Mouse (Mus musculus) MEL (cell line): ENCODE results near the gene Emc3. TPM values are rescaled to one million over a fixed set of nuclear protein-coding genes. Genes with fewer than 3 reads are reported as not detected.

Source experiments
- DNase-seq: peaks from one replicate; pipeline ENCODE4 v3.0.0; 2011; ENCODE audit warnings: low read depth, low spot score
- H3K27ac ChIP-seq: 2 replicates; pipeline ENCODE4 v1.5.1; 2012; ENCODE audit warnings: low read depth, mild to moderate bottlenecking, control low read depth, low read length, moderate library complexity; ENCODE audit not compliant: control insufficient read depth
- H3K27me3 ChIP-seq, 2 experiments: fragments of 150-350 bp in 1 of 2; sonication (generic) in 1 of 2; 2 replicates each; pipeline ENCODE4 v1.6.1; 2012; ENCODE audit warnings: low read length in 2 of 2, mild to moderate bottlenecking in 2 of 2, improper control_type of control experiment in 1 of 2, moderate library complexity in 1 of 2; ENCODE audit not compliant: insufficient read depth in 2 of 2, control insufficient read depth in 1 of 2
- H3K36me3 ChIP-seq, 2 experiments: 2 replicates each; pipeline ENCODE4 v1.6.1; 2012 to 2014; ENCODE audit warnings: low read length in 2 of 2, improper control_type of control experiment in 1 of 2, inconsistent platforms in 1 of 2, mild to moderate bottlenecking in 1 of 2; ENCODE audit not compliant: insufficient read depth in 2 of 2, control insufficient read depth in 1 of 2
- H3K4me1 ChIP-seq, 2 experiments: fragments of 150-350 bp in 1 of 2; sonication (generic) in 1 of 2; 2 replicates each; pipeline ENCODE4 v1.6.1; 2012; ENCODE audit warnings: low read length in 2 of 2, improper control_type of control experiment in 1 of 2, mild to moderate bottlenecking in 1 of 2; ENCODE audit not compliant: insufficient read depth in 2 of 2, control insufficient read depth in 1 of 2
- H3K4me3 ChIP-seq, 2 experiments: fragments of 150-350 bp in 1 of 2; sonication (generic) in 1 of 2; 2 replicates each; pipeline ENCODE4 v1.5.1; 2012; ENCODE audit warnings: low read depth in 2 of 2, low read length in 2 of 2, mild to moderate bottlenecking in 2 of 2, moderate library complexity in 2 of 2, control low read depth in 1 of 2, improper control_type of control experiment in 1 of 2; ENCODE audit not compliant: control insufficient read depth in 1 of 2, insufficient read depth in 1 of 2
- H3K79me2 ChIP-seq: 2 replicates; pipeline ENCODE4 v1.6.1; 2012; ENCODE audit warnings: mild to moderate bottlenecking, low read length, moderate library complexity; ENCODE audit not compliant: control insufficient read depth, poor library complexity, insufficient read depth
- H3K9ac ChIP-seq: 2 replicates; pipeline ENCODE4 v1.6.1; 2012; ENCODE audit warnings: low read depth, mild to moderate bottlenecking, control low read depth, low read length, moderate library complexity; ENCODE audit not compliant: control insufficient read depth, poor library complexity, severe bottlenecking
- H3K9me3 ChIP-seq: fragments of 150-350 bp; sonication (generic); replicated peaks from 2 replicates; pipeline ENCODE4 v1.6.1; 2012; ENCODE audit warnings: mild to moderate bottlenecking, low read length, improper control_type of control experiment, moderate library complexity; ENCODE audit not compliant: insufficient read depth
- CHD1 ChIP-seq: IDR thresholded peaks from 2 replicates; pipeline ENCODE4 v1.6.1; 2012; ENCODE audit warnings: low read depth, mild to moderate bottlenecking, inconsistent platforms, low read length, improper control_type of control experiment
- CTCF ChIP-seq, 3 experiments: IDR thresholded peaks in 2 of 3; conservative IDR thresholded peaks in 1 of 3; 2 replicates each; pipeline ENCODE4 v1.5.1; 2011 to 2012; ENCODE audit warnings: low read length in 3 of 3, low read depth in 2 of 3, mild to moderate bottlenecking in 2 of 3, improper control_type of control experiment in 1 of 3, inconsistent platforms in 1 of 3, mixed read lengths in 1 of 3, moderate library complexity in 1 of 3; ENCODE audit not compliant: control insufficient read depth in 1 of 3, insufficient read depth in 1 of 3, poor library complexity in 1 of 3, severe bottlenecking in 1 of 3
- E2F4 ChIP-seq: IDR thresholded peaks from 2 replicates; pipeline ENCODE4 v1.6.1; 2011; ENCODE audit warnings: low read depth, low read length, improper control_type of control experiment, borderline replicate concordance
- ELF1 ChIP-seq: IDR thresholded peaks from 2 replicates; pipeline ENCODE4 v1.6.1; 2014; ENCODE audit warnings: low read depth, mild to moderate bottlenecking, inconsistent platforms, low read length, improper control_type of control experiment, moderate library complexity
- EP300 ChIP-seq, 2 experiments: IDR thresholded peaks; 2 replicates each; pipeline ENCODE4 v1.6.1; 2011; ENCODE audit warnings: improper control_type of control experiment in 2 of 2, low read length in 2 of 2, low read depth in 1 of 2, mild to moderate bottlenecking in 1 of 2
- HCFC1 ChIP-seq: IDR thresholded peaks from 2 replicates; pipeline ENCODE4 v1.6.1; 2012; ENCODE audit warnings: low read depth, mild to moderate bottlenecking, inconsistent platforms, low read length, improper control_type of control experiment, moderate library complexity
- MAX ChIP-seq: IDR thresholded peaks from 2 replicates; pipeline ENCODE4 v1.6.1; 2011; ENCODE audit warnings: low read length, improper control_type of control experiment
- MXI1 ChIP-seq: IDR thresholded peaks from 2 replicates; pipeline ENCODE4 v1.6.1; 2011; ENCODE audit warnings: mild to moderate bottlenecking, low read depth, low read length, improper control_type of control experiment
- MYC ChIP-seq: IDR thresholded peaks from 2 replicates; pipeline ENCODE4 v1.6.1; 2011; ENCODE audit warnings: low read depth, mild to moderate bottlenecking, low read length, improper control_type of control experiment, moderate library complexity
- NELFE ChIP-seq: IDR thresholded peaks from 2 replicates; pipeline ENCODE4 v1.6.1; 2011; ENCODE audit warnings: low read depth, low read length, improper control_type of control experiment
- NRF1 ChIP-seq: IDR thresholded peaks from 2 replicates; pipeline ENCODE4 v1.6.1; 2014; ENCODE audit warnings: low read depth, mild to moderate bottlenecking, inconsistent platforms, low read length, improper control_type of control experiment, moderate library complexity; ENCODE audit not compliant: poor library complexity, insufficient read depth, severe bottlenecking
- TCF12 ChIP-seq: IDR thresholded peaks from 2 replicates; pipeline ENCODE4 v1.6.1; 2014; ENCODE audit warnings: low read depth, mild to moderate bottlenecking, inconsistent platforms, low read length, improper control_type of control experiment, moderate library complexity
- ZMIZ1 ChIP-seq: IDR thresholded peaks from 2 replicates; pipeline ENCODE4 v1.6.1; 2012; ENCODE audit warnings: low read depth, mild to moderate bottlenecking, inconsistent platforms, low read length, improper control_type of control experiment, moderate library complexity
- ZNF384 ChIP-seq: IDR thresholded peaks from 2 replicates; pipeline ENCODE4 v1.6.1; 2012; ENCODE audit warnings: low read depth, mild to moderate bottlenecking, inconsistent platforms, low read length, improper control_type of control experiment
- polyA plus RNA-seq, 2 experiments: library from polyadenylated mRNA; stranded (reverse) in 1 of 2; unstranded in 1 of 2; fragments of >175 nt in 1 of 2; fragments of >200 nt in 1 of 2; gene quantifications; 2 replicates each; pipeline versions ENCODE4 v1.2.1 to v1.2.4; 2012; ENCODE audit warnings: low replicate concordance in 2 of 2, low read depth in 1 of 2; ENCODE audit not compliant: insufficient read length in 2 of 2, insufficient read depth in 1 of 2, missing spikeins in 1 of 2
- total RNA-seq: library from RNA; depleted of rRNA; stranded (reverse); fragments of 300-350 nt; gene quantifications from 2 replicates; pipeline ENCODE4 v1.2.3, GENCODE M21; 2012; rRNA removed

Emc3 gene
- total and polyA plus RNA-seq, 3 experiments, result 62.3 to 172 (median 73.1) TPM

DNA sequence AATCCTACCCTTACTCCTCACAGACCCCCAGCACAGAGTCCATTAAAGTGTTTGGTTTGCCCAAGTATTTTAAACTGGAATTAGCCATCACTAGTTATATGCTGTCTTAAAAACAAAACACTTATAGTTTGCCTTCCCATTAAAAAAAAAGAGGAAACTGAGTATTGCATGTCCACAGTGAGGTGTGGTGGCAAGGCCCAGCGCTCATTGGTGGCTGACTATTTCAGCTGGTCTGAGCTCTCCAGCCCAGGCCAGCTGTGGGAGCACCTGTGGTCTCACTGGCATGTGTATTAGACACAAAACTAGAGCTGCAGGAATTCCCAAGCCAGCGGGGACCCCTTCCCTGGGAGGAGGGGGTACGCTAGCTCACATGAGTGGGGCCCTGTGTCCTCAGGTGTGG lies 62.9 kb downstream of the Emc3 start:
- Histone ChIP-seq H3K27ac (no peak overlapping the region), H3K4me1 (peaks cover 4 to 8% of the 10 kb centered on the region in 2 experiments; a peak in 3 of 4 replicates)

DNA sequence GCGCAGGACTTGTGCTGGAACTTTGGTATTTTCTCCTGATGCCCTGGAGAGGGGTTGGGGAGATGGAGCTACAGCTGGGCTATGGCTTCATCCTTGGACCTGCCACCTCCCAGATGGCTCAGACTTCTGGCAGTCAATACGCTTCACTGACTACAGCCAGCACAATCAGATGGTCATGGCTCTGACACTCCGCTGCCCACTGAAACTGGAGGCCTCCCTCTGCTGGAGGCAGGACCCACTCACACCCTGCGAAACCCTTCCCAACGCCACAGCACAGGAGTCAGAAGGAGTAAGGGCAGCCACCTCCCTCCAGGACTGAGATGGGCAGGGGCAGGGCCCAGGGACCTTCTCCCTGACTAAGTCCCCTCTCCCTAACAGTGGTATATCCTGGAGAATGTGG lies 65.8 kb downstream of the Emc3 start:
- no peak overlapping the region for H3K4me3 ChIP-seq
- H3K36me3 ChIP-seq, result no peaks in the 10 kb centered on the region
- H3K9ac ChIP-seq, result no peak overlapping the region
- TF ChIP-seq CTCF (IDR thresholded peaks at IDR 0.05 in 2 of 3, conservative IDR thresholded peaks at IDR 0.05 in 1 of 3; ENCODE audit: control insufficient read depth in 1 of 3, insufficient read depth in 1 of 3, low read depth in 2 of 3, low read length in 3 of 3, poor library complexity in 1 of 3, severe bottlenecking in 1 of 3), result 0 out of 6 replicates have a peak, but pooled peaks of 1 of the 3 experiments have one; percentile 0
- TF ChIP-seq ZMIZ1, result no peak
- no peak for TF ChIP-seq EP300 (IDR thresholded peaks at IDR 0.05; ENCODE audit: low read depth in 1 of 2, low read length in 2 of 2)
- TF ChIP-seq NRF1, result no peak
- TF ChIP-seq, all 39 proteins: peak for 1
- no peak overlapping the region for H3K27ac ChIP-seq
- H3K79me2 ChIP-seq, result no peaks in the 10 kb centered on the region
- peaks cover 6 to 8% of the 10 kb centered on the region in 2 experiments; a peak in 2 of 4 replicates for H3K27me3 ChIP-seq
- peaks cover 0 to 4% of the 10 kb centered on the region in 2 experiments; a peak in 1 of 4 replicates for H3K4me1 ChIP-seq
- H3K9me3 ChIP-seq, result no peaks in the 10 kb centered on the region
- no peak for DNase-seq

More for the DNA sequence above, 62.9 kb downstream of the Emc3 start:
- H3K27me3 ChIP-seq, result no peaks in the 10 kb centered on the region
- TF ChIP-seq ZMIZ1, result no peak
- TF ChIP-seq ZNF384, result no peak
- no peak for TF ChIP-seq MYC
- TF ChIP-seq MAX, result no peak
- no peak for TF ChIP-seq CHD1
- TF ChIP-seq HCFC1, result no peak
- no peak for TF ChIP-seq ELF1
- no peak for TF ChIP-seq NRF1
- TF ChIP-seq E2F4, result no peak
- TF ChIP-seq TCF12, result no peak
- TF ChIP-seq NELFE, result no peak
- no peak for TF ChIP-seq MXI1
- TF ChIP-seq, all 39 proteins: peak for 0
- no peaks in the 10 kb centered on the region for H3K9me3 ChIP-seq
- no peak for DNase-seq
- no peak overlapping the region for H3K4me3 ChIP-seq
- no peak overlapping the region for H3K9ac ChIP-seq
- no peaks in the 10 kb centered on the region; a peak in 1 of 4 replicates for H3K36me3 ChIP-seq
- no peaks in the 10 kb centered on the region for H3K79me2 ChIP-seq

Other genes with a start within 250 kb of the Emc3 start
- gene Cpne9, start 249.3 kb downstream of the Emc3 start, total RNA-seq, result 0.72 and 1.6 TPM in 2 replicates
- gene Cpne9, start 249.3 kb downstream of the Emc3 start, polyA plus RNA-seq, result 1 to 10 TPM in 1 of 2 experiments, not detected in 1; 1.3 TPM
- gene Brpf1, start 224.5 kb downstream of the Emc3 start, total RNA-seq, result 29.8 and 32.6 TPM in 2 replicates
- 10 to 100 TPM; 44.9 to 46.8 TPM for gene Brpf1, start 224.5 kb downstream of the Emc3 start, polyA plus RNA-seq
- 8.7 and 9.2 TPM in 2 replicates for gene Ogg1, start 204.7 kb downstream of the Emc3 start, total RNA-seq
- 10 to 100 TPM in 1 of 2 experiments, not detected in 1; 20.0 TPM for gene Ogg1, start 204.7 kb downstream of the Emc3 start, polyA plus RNA-seq
- gene Camk1, start 187.7 kb downstream of the Emc3 start, total RNA-seq, result 5.3 and 7.9 TPM in 2 replicates
- 10 to 100 TPM in 1 of 2 experiments, not detected in 1; 13.3 TPM for gene Camk1, start 187.7 kb downstream of the Emc3 start, polyA plus RNA-seq
- 25.0 and 26.1 TPM in 2 replicates for gene Tada3, start 153.8 kb downstream of the Emc3 start, total RNA-seq
- gene Tada3, start 153.8 kb downstream of the Emc3 start, polyA plus RNA-seq, result 10 to 100 TPM in 1 of 2 experiments, not detected in 1; 62.2 TPM
- 217 and 231 TPM in 2 replicates for gene Arpc4, start 153.5 kb downstream of the Emc3 start, total RNA-seq
- 100 to 1,000 TPM in 1 of 2 experiments, not detected in 1; 375 TPM for gene Arpc4, start 153.5 kb downstream of the Emc3 start, polyA plus RNA-seq
- gene Ttll3, start 142.4 kb downstream of the Emc3 start, total RNA-seq, result 4.1 and 5.7 TPM in 2 replicates
- 10 to 100 TPM in 1 of 2 experiments, not detected in 1; 11.2 TPM for gene Ttll3, start 142.4 kb downstream of the Emc3 start, polyA plus RNA-seq
- gene Rpusd3, start 112.3 kb downstream of the Emc3 start, total RNA-seq, result 24.8 and 29.4 TPM in 2 replicates
- 10 to 100 TPM in 1 of 2 experiments, not detected in 1; 34.1 TPM for gene Rpusd3, start 112.3 kb downstream of the Emc3 start, polyA plus RNA-seq
- gene Cidec, start 95.9 kb downstream of the Emc3 start, total RNA-seq, result not detected in 2 replicates
- not detected for gene Cidec, start 95.9 kb downstream of the Emc3 start, polyA plus RNA-seq
- 82.8 and 95.6 TPM in 2 replicates for gene Jagn1, start 89.1 kb downstream of the Emc3 start, total RNA-seq
- 10 to 100 TPM in 1 of 2 experiments, not detected in 1; 80.6 TPM for gene Jagn1, start 89.1 kb downstream of the Emc3 start, polyA plus RNA-seq
- 0.13 TPM in 1 of 2 replicates, not detected in the other for gene Il17re, start 73.2 kb downstream of the Emc3 start, total RNA-seq
- gene Il17re, start 73.2 kb downstream of the Emc3 start, polyA plus RNA-seq, result not detected
- 0.52 and 1.2 TPM in 2 replicates for gene Il17rc, start 60.2 kb downstream of the Emc3 start, total RNA-seq
- gene Il17rc, start 60.2 kb downstream of the Emc3 start, polyA plus RNA-seq, result 1 to 10 TPM in 1 of 2 experiments, not detected in 1; 1.8 TPM
- gene Creld1, start 48.4 kb downstream of the Emc3 start, total RNA-seq, result 4.1 and 5.9 TPM in 2 replicates
- 10 to 100 TPM in 1 of 2 experiments, not detected in 1; 26.7 TPM for gene Creld1, start 48.4 kb downstream of the Emc3 start, polyA plus RNA-seq
- 0.08 TPM in 1 of 2 replicates, not detected in the other for gene Prrt3, start 29.7 kb downstream of the Emc3 start, total RNA-seq
- gene Prrt3, start 29.7 kb downstream of the Emc3 start, polyA plus RNA-seq, result under 1 TPM in 1 of 2 experiments, not detected in 1; 0.10 TPM
- gene Fancd2, start within 50 bp of the Emc3 start, total RNA-seq, result 14.0 and 14.1 TPM in 2 replicates
- gene Fancd2, start within 50 bp of the Emc3 start, polyA plus RNA-seq, result 10 to 100 TPM; 18.5 to 35.0 TPM
- 0.12 and 0.13 TPM in 2 replicates for gene Fancd2os, start 69.1 kb upstream of the Emc3 start, total RNA-seq
- gene Fancd2os, start 69.1 kb upstream of the Emc3 start, polyA plus RNA-seq, result under 1 TPM in 1 of 2 experiments, not detected in 1; 0.22 TPM
- 134 and 147 TPM in 2 replicates for gene Brk1, start 73.1 kb upstream of the Emc3 start, total RNA-seq
- gene Brk1, start 73.1 kb upstream of the Emc3 start, polyA plus RNA-seq, result 100 to 1,000 TPM in 1 of 2 experiments, not detected in 1; 161 TPM
- gene Vhl, start 92.3 kb upstream of the Emc3 start, total RNA-seq, result 11.4 and 12.5 TPM in 2 replicates
- gene Vhl, start 92.3 kb upstream of the Emc3 start, polyA plus RNA-seq, result 10 to 100 TPM in 1 of 2 experiments, not detected in 1; 12.0 TPM
- 5.2 TPM in 2 replicates for gene Irak2, start 106.8 kb upstream of the Emc3 start, total RNA-seq
- 1 to 10 TPM in 1 of 2 experiments, not detected in 1; 6.8 TPM for gene Irak2, start 106.8 kb upstream of the Emc3 start, polyA plus RNA-seq
- 111 and 136 TPM in 2 replicates for gene Tatdn2, start 165.4 kb upstream of the Emc3 start, total RNA-seq
- 100 to 1,000 TPM; 102 to 121 TPM for gene Tatdn2, start 165.4 kb upstream of the Emc3 start, polyA plus RNA-seq
- 0.26 and 0.81 TPM in 2 replicates for gene Ghrl, start 188.2 kb upstream of the Emc3 start, total RNA-seq
- gene Ghrl, start 188.2 kb upstream of the Emc3 start, polyA plus RNA-seq, result 1 to 10 TPM in 1 of 2 experiments, not detected in 1; 2.8 TPM
- 269 and 277 TPM in 2 replicates for gene Sec13, start 209.1 kb upstream of the Emc3 start, total RNA-seq
- 100 to 1,000 TPM; 182 to 209 TPM for gene Sec13, start 209.1 kb upstream of the Emc3 start, polyA plus RNA-seq